In the genomic region with DNA sequence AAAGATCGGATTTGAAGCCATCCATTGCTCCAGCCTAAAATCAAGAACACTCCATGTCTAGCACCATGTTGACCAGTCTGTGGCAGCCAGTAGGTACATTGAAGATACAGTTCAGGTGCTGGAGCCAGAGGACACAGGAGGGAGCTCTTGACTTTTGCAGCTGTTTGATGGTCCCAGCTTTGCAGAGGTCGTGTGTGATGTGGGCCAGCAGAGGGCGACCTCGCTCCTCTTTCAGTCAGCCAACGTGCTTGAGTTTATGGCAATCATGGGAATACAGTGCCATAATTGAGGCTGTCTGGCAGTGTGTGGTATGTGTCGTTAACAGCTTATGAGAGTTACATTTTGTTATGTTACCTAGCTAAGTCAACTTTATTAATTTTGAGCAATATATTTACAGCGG, we compare ENCODE assay signal across 8 mouse cellular contexts. TPM values are rescaled to one million over a fixed set of nuclear protein-coding genes. Genes with fewer than 3 reads are reported as not detected.
DNase-seq lines count a peak whose midpoint lies in the region; ATAC-seq and TF ChIP-seq lines count a peak whose summit lies in the region.

No protein-coding gene starts in this region.

- TF ChIP-seq CTCF in G1E (IDR thresholded peaks at IDR 0.05; ENCODE audit: low read depth, low read length), result peak; percentile 89

- no peak overlapping the region for H3K4me3 ChIP-seq in G1E (ENCODE audit: low read depth, low read length)
- no peak overlapping the region for H3K4me3 ChIP-seq in forebrain, embryonic 14.5 days (ENCODE audit: low read depth, low read length)
- H3K4me3 ChIP-seq in lung, embryonic 16.5 days (ENCODE audit: low read length), result no peak overlapping the region

- no peak overlapping the region for H3K9ac ChIP-seq in forebrain, embryonic 14.5 days (ENCODE audit: low read length)
- no peak overlapping the region for H3K9ac ChIP-seq in lung, embryonic 16.5 days (ENCODE audit: low read length)

- peak; percentile 30 for DNase-seq in G1E (ENCODE audit: low spot score)
- DNase-seq in forebrain, embryonic 14.5 days (ENCODE audit: low spot score), result peak; percentile 89
- peak; percentile 79 for DNase-seq in layer of hippocampus, adult 9-10 months (ENCODE audit: low spot score)
- peak; percentile 75 for DNase-seq in ovary, postnatal 36 days (ENCODE audit: low spot score)
- DNase-seq in thymus, postnatal 36 days, result peak; percentile 73 to 75

- H3K27me3 ChIP-seq in G1E (ENCODE audit: insufficient read depth, low read length), result no peaks in the 10 kb centered on the region
- no peaks in the 10 kb centered on the region for H3K27me3 ChIP-seq in forebrain, embryonic 14.5 days (replicated peaks; ENCODE audit: control insufficient read depth, insufficient read depth, low read length)
- no peaks in the 10 kb centered on the region for H3K27me3 ChIP-seq in lung, embryonic 16.5 days (ENCODE audit: control insufficient read depth, insufficient read depth, low read depth, low read length)

- H3K36me3 ChIP-seq in G1E (replicated peaks), result peaks cover 84% of the 10 kb centered on the region
- H3K36me3 ChIP-seq in forebrain, embryonic 14.5 days (ENCODE audit: control insufficient read depth, insufficient read depth, low read length), result peaks cover 20% of the 10 kb centered on the region
- H3K36me3 ChIP-seq in lung, embryonic 16.5 days (ENCODE audit: control insufficient read depth, insufficient read depth, low read length), result peaks cover 6% of the 10 kb centered on the region; the same call in 1 of the 2 replicates

- H3K9me3 ChIP-seq in G1E (replicated peaks), result no peaks in the 10 kb centered on the region
- H3K9me3 ChIP-seq in forebrain, embryonic 14.5 days (replicated peaks; ENCODE audit: control insufficient read depth, low read length), result no peaks in the 10 kb centered on the region
- H3K9me3 ChIP-seq in lung, embryonic 16.5 days (ENCODE audit: control insufficient read depth, low read length), result no peaks in the 10 kb centered on the region

- peak; percentile 49 for ATAC-seq in G1E (ENCODE audit: extremely low read depth, insufficient number of reproducible peaks, low FRiP score, poor library complexity, severe bottlenecking)
- ATAC-seq in cerebellum, adult (ENCODE audit: insufficient number of reproducible peaks, low FRiP score, low TSS enrichment), result peak; percentile 65
- peak; percentile 72; the same call in 1 of the 2 replicates for ATAC-seq in forebrain, embryonic 14.5 days
- peak; percentile 83 to 85 for ATAC-seq in hematopoietic stem cell, adult 5-6 weeks (replicated peaks in 1 of 2; ENCODE audit: insufficient read depth in 1 of 2, low FRiP score in 2 of 2, low TSS enrichment in 1 of 2, low read depth in 1 of 2, poor library complexity in 2 of 2, severe bottlenecking in 2 of 2)
- peak; percentile 43; the same call in 1 of the 2 replicates for ATAC-seq in lung, embryonic 16.5 days (ENCODE audit: low read depth)

- H3K27ac ChIP-seq in forebrain, embryonic 14.5 days (ENCODE audit: low read depth, low read length), result no peak overlapping the region
- H3K27ac ChIP-seq in lung, embryonic 16.5 days (ENCODE audit: low read length), result no peak overlapping the region

- no peak overlapping the region for H3K4me2 ChIP-seq in forebrain, embryonic 14.5 days (ENCODE audit: low read length)
- H3K4me2 ChIP-seq in lung, embryonic 16.5 days (ENCODE audit: low read depth, low read length), result no peak overlapping the region

- peaks cover 5% of the 10 kb centered on the region; the same call in 1 of the 2 replicates for H3K4me1 ChIP-seq in G1E (ENCODE audit: insufficient read depth, low read depth, low read length)
- no peaks in the 10 kb centered on the region for H3K4me1 ChIP-seq in forebrain, embryonic 14.5 days (ENCODE audit: control insufficient read depth, insufficient read depth, low read length)
- H3K4me1 ChIP-seq in lung, embryonic 16.5 days (replicated peaks; ENCODE audit: control insufficient read depth, insufficient read depth, low read length), result no peaks in the 10 kb centered on the region

- 19% methylated on average over 7 of the region's 7 CpGs for WGBS in forebrain, embryonic 14.5 days
- 17% methylated on average over 7 of the region's 7 CpGs for WGBS in lung, embryonic 16.5 days

RNA-seq across cellular contexts. Expression of gene Uvssa, which starts 15.5 kb away (rescaled TPM):
- total RNA-seq in G1E (2014; fragmentation: Nextera tagmentation) (21.5 and 23.9 TPM in 2 replicates), G1E (2017) (7.1 and 7.5 TPM in 2 replicates)
- 1.4 and 1.9 TPM in 2 replicates for polyA plus RNA-seq in G1E (2012)
- polyA plus RNA-seq in forebrain, embryonic 14.5 days (2014; fragmentation: Nextera tagmentation; extraction: Ambion mirVana), result 4.7 and 5.5 TPM in 2 replicates
- 10.0 and 14.9 TPM in 2 replicates for total RNA-seq in hematopoietic stem cell, adult 5-6 weeks (2017)
- 8.6 and 9.2 TPM in 2 replicates for polyA plus RNA-seq in lung, embryonic 16.5 days (2015; fragmentation: Nextera tagmentation; extraction: Ambion mirVana)

RNA-seq across cellular contexts. Expression of gene Nkx1-1, which starts 40.0 kb away (rescaled TPM):
- not detected in 2 replicates for total RNA-seq in G1E (2014; fragmentation: Nextera tagmentation)
- total RNA-seq in G1E (2017), result 0.11 TPM in 1 of 2 replicates, not detected in the other
- not detected in 2 replicates for polyA plus RNA-seq in G1E (2012)
- not detected in 2 replicates for polyA plus RNA-seq in forebrain, embryonic 14.5 days (2014; fragmentation: Nextera tagmentation; extraction: Ambion mirVana)
- not detected in 2 replicates for total RNA-seq in hematopoietic stem cell, adult 5-6 weeks (2017)
- polyA plus RNA-seq in lung, embryonic 16.5 days (2015; fragmentation: Nextera tagmentation; extraction: Ambion mirVana), result not detected in 2 replicates

RNA-seq across cellular contexts. Expression of gene Maea, which starts 58.5 kb away (rescaled TPM):
- 41.7 and 42.7 TPM in 2 replicates for total RNA-seq in G1E (2014; fragmentation: Nextera tagmentation)
- 264 and 288 TPM in 2 replicates for total RNA-seq in G1E (2017)
- polyA plus RNA-seq in G1E (2012), result 73.0 and 106 TPM in 2 replicates
- polyA plus RNA-seq in forebrain, embryonic 14.5 days (2014; fragmentation: Nextera tagmentation; extraction: Ambion mirVana), result 122 TPM in 2 replicates
- total RNA-seq in hematopoietic stem cell, adult 5-6 weeks (2017), result 240 and 243 TPM in 2 replicates
- 117 and 123 TPM in 2 replicates for polyA plus RNA-seq in lung, embryonic 16.5 days (2015; fragmentation: Nextera tagmentation; extraction: Ambion mirVana)

Comparison
In these comparisons a context has a peak if more than half of its experiments do, and no peak if none do; other contexts are left out.
1. DNase-seq: peak in every context shown above with its lines; median percentile 89 in forebrain, embryonic 14.5 days; 79 in layer of hippocampus, adult 9-10 months; 75 in ovary, postnatal 36 days; 74 in thymus, postnatal 36 days; 30 in G1E.